Mouse (Mus musculus): ENCODE measurements at regions not wholly inside any gene's neighbourhood (a gene's known extent, or its start where the extent isn't known, plus 50 kb on each side); places are given as distances from the start of the nearest gene placed in this dataset.

DNA sequence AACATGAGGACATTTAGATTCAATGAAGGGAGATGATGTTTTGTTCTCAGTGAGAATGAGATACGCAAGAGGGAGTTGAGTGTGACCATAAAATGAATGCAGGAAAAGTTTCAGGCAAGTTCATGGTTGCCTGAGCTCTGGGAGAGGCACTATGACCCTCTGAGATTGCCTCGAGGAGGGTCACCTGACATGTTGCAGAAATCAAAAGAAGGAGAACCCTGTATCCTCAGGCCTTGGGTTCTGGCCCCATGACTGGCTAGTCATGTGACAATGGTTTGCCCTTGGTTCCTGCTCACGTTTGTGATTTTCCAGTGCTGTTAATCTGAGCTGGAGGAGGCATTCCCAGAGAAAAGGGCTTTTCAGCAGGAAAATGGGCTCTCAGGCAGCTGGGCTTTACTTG is 98.9 kb downstream of the Mab21l3 start:
- Histone ChIP-seq H3K4me3 (no peak overlapping the region), H3K9me3 (replicated peaks) (no peaks in the 10 kb centered on the region), H3K9ac (no peak overlapping the region), H3K27ac (no peak overlapping the region), H3K4me1 (0 out of 2 replicates have a peak, but pooled peaks cover 3% of the 10 kb centered on the region), H3K27me3 (no peaks in the 10 kb centered on the region), H3K4me2 (replicated peaks) (no peak overlapping the region), H3K36me3 (no peaks in the 10 kb centered on the region)
- no peak for ATAC-seq (ENCODE audit: low FRiP score)
- 62% methylated on average over 3 of the region's 3 CpGs for WGBS

DNA sequence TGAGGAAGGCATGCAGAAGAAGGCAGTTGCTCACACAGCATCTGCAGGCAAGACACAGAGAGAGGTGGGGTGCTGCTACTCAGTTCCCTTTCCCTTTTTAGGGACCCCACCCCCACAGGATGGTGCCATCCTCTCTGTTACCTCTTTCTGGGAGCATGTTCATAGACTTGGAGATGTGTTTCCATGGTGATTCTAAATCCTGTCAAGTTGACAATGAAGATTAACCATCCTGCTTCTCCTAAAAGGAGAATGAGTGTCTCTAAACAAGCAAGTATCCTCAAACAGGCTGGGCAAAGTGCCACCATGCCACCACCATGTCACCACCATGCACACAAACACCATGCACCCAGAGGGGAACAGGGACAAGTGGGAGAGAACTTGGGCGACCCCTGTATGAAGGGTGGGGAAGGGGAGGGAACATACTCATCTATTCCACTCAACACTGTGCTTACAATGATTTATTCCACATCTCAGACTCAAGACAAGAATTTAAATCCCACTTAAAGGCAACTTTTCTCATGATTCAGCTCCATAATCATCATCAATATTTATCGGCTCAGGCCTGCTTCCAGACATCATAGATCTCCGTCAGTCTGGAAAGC is 99.6 kb downstream of the Mab21l3 start:
- Histone ChIP-seq H3K9me3 (replicated peaks) (no peaks in the 10 kb centered on the region), H3K27me3 (no peaks in the 10 kb centered on the region), H3K4me1 (0 out of 2 replicates have a peak, but pooled peaks cover 3% of the 10 kb centered on the region), H3K9ac (no peak overlapping the region), H3K4me3 (no peak overlapping the region), H3K4me2 (replicated peaks) (no peak overlapping the region), H3K27ac (no peak overlapping the region), H3K36me3 (no peaks in the 10 kb centered on the region)
- ATAC-seq (ENCODE audit: low FRiP score), result no peak
- 77% methylated on average over 3 of the region's 3 CpGs for WGBS

GRCm38 (mm10) chr3:101748186-101748585 is 100.6 kb downstream of the Mab21l3 start:
- no peaks in the 10 kb centered on the region for H3K9me3 ChIP-seq (replicated peaks)
- H3K4me3 ChIP-seq, result no peak overlapping the region
- H3K27ac ChIP-seq, result no peak overlapping the region
- ATAC-seq (ENCODE audit: low FRiP score), result no peak
- H3K4me2 ChIP-seq (replicated peaks), result no peak overlapping the region
- no peak overlapping the region for H3K9ac ChIP-seq
- no peaks in the 10 kb centered on the region for H3K36me3 ChIP-seq
- H3K27me3 ChIP-seq, result no peaks in the 10 kb centered on the region
- 64% methylated on average over 4 of the region's 4 CpGs for WGBS
- 0 out of 2 replicates have a peak, but pooled peaks cover 3% of the 10 kb centered on the region for H3K4me1 ChIP-seq

DNA sequence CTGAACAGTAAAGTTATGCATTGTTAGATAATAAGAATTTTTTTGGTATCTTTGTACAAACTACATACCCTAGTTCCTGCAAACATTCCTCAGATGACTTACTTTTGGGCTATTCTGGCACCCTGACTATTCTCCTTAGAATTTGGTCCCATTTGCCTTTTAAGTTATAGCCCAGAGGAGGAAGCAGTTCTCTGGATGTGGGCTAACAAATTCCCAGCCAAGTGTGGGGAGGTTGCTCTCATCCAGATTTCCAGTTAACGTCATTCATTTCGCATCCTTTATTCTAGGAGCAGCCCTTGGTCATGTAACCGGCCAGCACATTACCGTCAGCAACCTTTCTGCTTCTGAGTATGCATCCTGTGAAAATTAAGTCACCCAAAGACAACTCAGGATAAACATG is 107.9 kb downstream of the Mab21l3 start:
- Histone ChIP-seq H3K36me3 (no peaks in the 10 kb centered on the region), H3K4me2 (replicated peaks) (no peak overlapping the region), H3K4me3 (no peak overlapping the region), H3K27me3 (no peaks in the 10 kb centered on the region), H3K27ac (no peak overlapping the region), H3K4me1 (no peaks in the 10 kb centered on the region), H3K9ac (no peak overlapping the region), H3K9me3 (replicated peaks) (no peaks in the 10 kb centered on the region)
- no peak for ATAC-seq (ENCODE audit: low FRiP score)
- 89% methylated on average over 4 of the region's 4 CpGs for WGBS

DNA sequence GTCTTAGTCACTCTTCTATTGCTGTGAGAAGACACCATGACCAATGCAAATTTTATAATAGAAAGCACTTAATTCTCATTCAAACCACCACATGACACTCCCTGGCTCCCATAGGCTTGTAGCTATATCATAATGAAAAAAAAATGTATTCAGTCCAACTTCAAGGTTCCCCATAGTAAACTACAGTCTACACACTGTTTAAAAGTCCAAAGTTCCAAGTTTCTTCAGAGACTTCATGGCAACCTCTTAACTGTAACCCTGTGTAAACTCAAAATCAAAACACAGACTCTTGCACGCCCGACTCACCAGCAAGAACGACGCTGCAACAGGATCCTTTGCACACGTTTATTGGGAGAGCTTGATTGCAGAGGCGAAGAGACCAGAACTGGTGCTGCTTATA is 111.6 kb downstream of the Mab21l3 start:
- H3K4me1 ChIP-seq, result no peaks in the 10 kb centered on the region
- H3K4me3 ChIP-seq, result no peak overlapping the region
- no peak overlapping the region for H3K9ac ChIP-seq
- H3K27me3 ChIP-seq, result no peaks in the 10 kb centered on the region
- H3K36me3 ChIP-seq, result no peaks in the 10 kb centered on the region
- no peak overlapping the region for H3K4me2 ChIP-seq (replicated peaks)
- 91% methylated on average over 6 of the region's 6 CpGs for WGBS
- H3K27ac ChIP-seq, result no peak overlapping the region
- no peak for ATAC-seq (ENCODE audit: low FRiP score)
- H3K9me3 ChIP-seq (replicated peaks), result peaks cover 13% of the 10 kb centered on the region; the same call in 1 of the 2 replicates

DNA sequence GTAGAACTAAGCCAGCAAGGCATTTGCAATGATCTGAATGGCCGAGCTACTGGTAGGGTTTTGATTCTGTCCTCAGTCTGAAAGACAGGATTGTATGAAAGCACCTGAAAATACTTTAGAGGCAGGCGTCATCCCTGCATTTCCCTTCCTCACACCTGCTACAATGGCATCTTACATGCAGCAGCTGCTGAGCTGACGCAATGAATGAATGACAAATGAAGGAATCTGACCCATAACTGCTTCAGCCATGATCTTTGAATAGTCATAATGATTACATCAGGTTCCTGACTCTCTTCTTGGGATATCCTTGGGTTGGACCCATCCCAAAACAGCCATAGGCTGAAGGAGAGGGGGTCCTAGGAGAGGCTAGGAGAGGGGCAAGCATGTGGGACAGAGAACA is 119.7 kb downstream of the Mab21l3 start:
- H3K4me2 ChIP-seq (replicated peaks), result no peak overlapping the region
- no peak overlapping the region for H3K27ac ChIP-seq
- H3K27me3 ChIP-seq, result no peaks in the 10 kb centered on the region
- H3K4me3 ChIP-seq, result no peak overlapping the region
- H3K9me3 ChIP-seq (replicated peaks), result peaks cover 13% of the 10 kb centered on the region; the same call in 1 of the 2 replicates
- WGBS, result 88% methylated on average over 3 of the region's 3 CpGs
- H3K4me1 ChIP-seq, result no peaks in the 10 kb centered on the region
- no peak for ATAC-seq (ENCODE audit: low FRiP score)
- no peaks in the 10 kb centered on the region for H3K36me3 ChIP-seq
- no peak overlapping the region for H3K9ac ChIP-seq

DNA sequence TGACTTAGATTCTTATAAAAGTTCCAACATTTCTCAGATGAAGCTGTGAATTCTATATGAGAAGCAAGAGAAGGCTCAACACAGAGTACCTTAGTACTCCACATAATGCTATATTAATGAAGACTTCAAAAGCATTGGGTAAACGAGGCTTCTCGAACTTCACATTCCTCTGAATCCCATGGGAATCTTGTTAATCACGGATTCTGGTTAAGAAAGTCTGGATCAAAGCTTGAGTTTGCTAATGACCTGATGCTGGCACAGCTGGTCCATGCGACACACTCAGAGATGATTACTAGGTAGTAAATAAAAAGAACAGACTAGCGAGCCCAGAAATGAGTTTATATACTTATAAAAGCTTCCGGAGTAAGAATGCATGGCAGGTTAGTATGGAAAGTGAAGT is 118.4 kb upstream of the Atp1a1 start:
- H3K27ac ChIP-seq, result no peak overlapping the region
- H3K4me2 ChIP-seq (replicated peaks), result no peak overlapping the region
- no peak for ATAC-seq (ENCODE audit: low FRiP score)
- H3K9me3 ChIP-seq (replicated peaks), result no peaks in the 10 kb centered on the region
- no peak overlapping the region for H3K4me3 ChIP-seq
- no peaks in the 10 kb centered on the region for H3K4me1 ChIP-seq
- no peaks in the 10 kb centered on the region for H3K27me3 ChIP-seq
- WGBS, result 58% methylated on average over 6 of the region's 6 CpGs
- no peaks in the 10 kb centered on the region for H3K36me3 ChIP-seq
- no peak overlapping the region for H3K9ac ChIP-seq

GRCm38 (mm10) chr3:101722001-101722400 is 117.5 kb upstream of the Atp1a1 start:
- H3K4me3 ChIP-seq, result no peak overlapping the region
- no peak overlapping the region for H3K4me2 ChIP-seq (replicated peaks)
- 92% methylated on average over 4 of the region's 4 CpGs for WGBS
- H3K27ac ChIP-seq, result no peak overlapping the region
- H3K36me3 ChIP-seq, result no peaks in the 10 kb centered on the region
- H3K9me3 ChIP-seq (replicated peaks), result no peaks in the 10 kb centered on the region
- H3K9ac ChIP-seq, result no peak overlapping the region
- no peaks in the 10 kb centered on the region for H3K4me1 ChIP-seq
- H3K27me3 ChIP-seq, result no peaks in the 10 kb centered on the region
- no peak for ATAC-seq (ENCODE audit: low FRiP score)

DNA sequence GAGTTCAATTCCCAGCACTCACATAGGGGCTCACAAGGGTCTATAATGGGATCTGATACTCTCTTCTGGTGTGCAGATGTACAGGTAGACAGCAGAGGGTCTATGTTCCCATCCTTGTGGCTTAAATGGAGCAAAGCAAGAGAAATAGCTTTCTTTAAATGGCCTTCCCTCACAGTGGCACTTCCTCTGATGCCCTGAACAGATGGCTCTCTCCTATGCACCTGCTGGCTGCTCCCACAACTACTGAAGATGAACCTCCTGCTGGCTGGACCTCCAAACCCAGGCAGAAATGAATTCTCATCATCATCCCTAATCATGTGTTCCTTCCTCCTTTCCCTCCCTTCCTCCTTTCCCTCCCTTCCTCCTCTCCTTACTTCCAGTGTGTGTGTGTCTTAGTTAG is 110.9 kb upstream of the Atp1a1 start:
- no peak overlapping the region for H3K9ac ChIP-seq
- H3K27me3 ChIP-seq, result no peaks in the 10 kb centered on the region
- H3K36me3 ChIP-seq, result no peaks in the 10 kb centered on the region
- no peak overlapping the region for H3K4me2 ChIP-seq (replicated peaks)
- no peak overlapping the region for H3K27ac ChIP-seq
- H3K9me3 ChIP-seq (replicated peaks), result no peaks in the 10 kb centered on the region
- no peak for ATAC-seq (ENCODE audit: low FRiP score)
- no peak overlapping the region for H3K4me3 ChIP-seq
- H3K4me1 ChIP-seq, result peaks cover 27% of the 10 kb centered on the region

DNA sequence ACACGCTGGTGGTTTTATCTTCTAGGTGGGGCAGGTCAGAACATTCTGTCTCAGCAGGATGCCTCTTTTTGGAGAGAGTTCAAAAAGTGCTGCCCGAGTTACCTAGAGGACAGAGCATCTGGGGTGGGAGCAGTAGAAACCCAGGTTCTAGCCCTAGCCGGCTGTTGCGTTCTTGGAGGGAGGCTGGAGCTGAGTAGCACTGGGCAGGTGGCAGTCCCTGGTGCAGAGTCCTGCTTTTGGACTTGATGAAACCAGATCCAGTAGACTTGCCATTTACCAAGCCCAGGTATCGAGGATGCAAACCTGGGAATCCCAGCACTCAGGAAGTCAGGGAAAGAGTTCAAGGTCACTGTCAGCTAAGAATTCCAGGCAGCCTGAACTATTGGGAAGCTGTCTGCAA is 110.3 kb upstream of the Atp1a1 start:
- WGBS, result 77% methylated on average over 5 of the region's 5 CpGs
- no peak for ATAC-seq (ENCODE audit: low FRiP score)
- Histone ChIP-seq H3K4me3 (no peak overlapping the region), H3K9ac (no peak overlapping the region), H3K36me3 (no peaks in the 10 kb centered on the region), H3K27me3 (no peaks in the 10 kb centered on the region), H3K27ac (no peak overlapping the region), H3K4me1 (peaks cover 27% of the 10 kb centered on the region), H3K9me3 (replicated peaks) (no peaks in the 10 kb centered on the region), H3K4me2 (replicated peaks) (no peak overlapping the region)

GRCm38 (mm10) chr3:101713669-101714068 is 109.2 kb upstream of the Atp1a1 start:
- H3K4me2 ChIP-seq (replicated peaks), result no peak overlapping the region
- H3K27ac ChIP-seq, result peak overlapping the region; percentile 36; the same call in 1 of the 2 replicates
- H3K4me3 ChIP-seq, result no peak overlapping the region
- 65% methylated on average over 11 of the region's 11 CpGs for WGBS
- ATAC-seq (ENCODE audit: low FRiP score), result no peak
- no peaks in the 10 kb centered on the region for H3K9me3 ChIP-seq (replicated peaks)
- H3K27me3 ChIP-seq, result no peaks in the 10 kb centered on the region
- H3K36me3 ChIP-seq, result no peaks in the 10 kb centered on the region
- H3K9ac ChIP-seq, result no peak overlapping the region
- peaks cover 32% of the 10 kb centered on the region for H3K4me1 ChIP-seq

DNA sequence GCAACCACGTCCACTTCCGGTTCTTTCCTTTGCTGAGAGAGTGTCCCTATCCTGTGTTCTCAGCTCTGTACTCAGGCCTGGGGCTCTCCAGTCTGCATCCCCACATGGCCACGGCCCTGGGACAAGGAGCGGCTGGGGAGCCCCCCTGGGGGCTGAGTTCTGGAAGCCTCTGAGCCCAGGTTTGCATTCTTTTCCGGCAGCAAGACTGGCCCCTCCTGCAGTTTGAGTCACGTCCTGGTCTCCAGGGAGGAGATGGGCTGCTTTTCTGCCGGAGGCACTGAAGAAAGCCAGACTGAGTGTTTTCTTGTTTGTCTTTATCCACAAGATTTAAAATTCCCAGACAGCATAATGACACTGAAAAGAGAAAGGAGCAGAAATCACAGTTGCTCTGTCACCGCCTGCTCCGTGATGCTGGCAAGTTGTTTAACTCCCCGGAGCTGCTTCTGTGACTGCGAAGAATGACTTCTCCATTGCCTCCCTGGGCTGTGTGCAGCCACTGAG is 108.7 kb upstream of the Atp1a1 start:
- Histone ChIP-seq H3K9me3 (replicated peaks) (no peaks in the 10 kb centered on the region), H3K4me1 (peaks cover 32% of the 10 kb centered on the region), H3K4me2 (replicated peaks) (peak overlapping the region; percentile 15; the same call in 1 of the 2 replicates), H3K4me3 (no peak overlapping the region), H3K27ac (peak overlapping the region; percentile 36; the same call in 1 of the 2 replicates), H3K27me3 (no peaks in the 10 kb centered on the region), H3K36me3 (no peaks in the 10 kb centered on the region), H3K9ac (no peak overlapping the region)
- WGBS, result 29% methylated on average over 11 of the region's 11 CpGs
- 0 out of 2 replicates have a peak, but pooled peaks have one; percentile 14 for ATAC-seq (ENCODE audit: low FRiP score)

- H3K36me3 ChIP-seq, result no peaks in the 10 kb centered on the region
- H3K4me1 ChIP-seq, result peaks cover 32% of the 10 kb centered on the region
- no peak overlapping the region; the same call in 1 of the 2 replicates for H3K27ac ChIP-seq
- H3K4me2 ChIP-seq (replicated peaks), result peak overlapping the region; percentile 15; the same call in 1 of the 2 replicates
- H3K27me3 ChIP-seq, result no peaks in the 10 kb centered on the region
- H3K4me3 ChIP-seq, result no peak overlapping the region
- ATAC-seq (ENCODE audit: low FRiP score), result no peak
- WGBS, result 71% methylated on average over 14 of the region's 14 CpGs
- no peaks in the 10 kb centered on the region for H3K9me3 ChIP-seq (replicated peaks)
- H3K9ac ChIP-seq, result no peak overlapping the region
Measured at GRCm38 (mm10) chr3:101712666-101713065, 108.2 kb upstream of the Atp1a1 start.
